Mouse (Mus musculus) frontal cortex, postnatal 36 days (tissue): ENCODE measurements around the gene Wdr20.

Source experiments
- DNase-seq, 2 experiments: peaks; one replicate each; pipeline ENCODE4 v3.0.0; 2022; ENCODE audit warnings: low spot score in 2 of 2

The Wdr20 gene

DNA sequence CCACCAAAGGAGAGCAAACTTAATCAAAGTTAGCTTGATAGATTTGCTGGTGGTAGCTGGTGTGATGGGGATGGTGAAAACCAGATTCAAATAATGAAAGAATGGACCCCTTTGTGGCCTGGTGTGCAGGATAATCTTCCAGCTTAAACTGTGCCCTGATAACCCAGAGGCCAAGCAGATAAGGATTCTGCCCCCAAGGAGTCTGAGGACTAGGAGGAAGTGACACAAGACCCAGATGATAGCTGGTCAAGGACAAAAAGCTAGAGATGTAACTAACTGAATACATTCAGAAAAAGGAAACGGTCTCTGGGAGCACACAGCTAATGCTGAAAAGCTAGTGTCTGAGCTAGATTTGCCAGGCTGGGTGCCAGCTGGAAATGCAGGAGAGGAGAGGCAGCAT, 114.2 kb downstream of the Wdr20 start:
- DNase-seq = no peak
